Mouse (Mus musculus): ENCODE results near the gene Thtpa. TPM values are rescaled to one million over a fixed set of nuclear protein-coding genes. Genes with fewer than 3 reads are reported as not detected.

Thtpa gene
- polyA plus RNA-seq, 1 experiment from 2014 or later: 8.8 TPM

- no peak overlapping the region for H3K4me3 ChIP-seq (ENCODE audit: low read depth, low read length)
- H3K4me1 ChIP-seq (replicated peaks; ENCODE audit: control insufficient read depth, insufficient read depth, low read length): no peaks in the 10 kb centered on the region
- H3K9me3 ChIP-seq (ENCODE audit: control insufficient read depth): no peaks in the 10 kb centered on the region
- no peaks in the 10 kb centered on the region for H3K27me3 ChIP-seq (replicated peaks; ENCODE audit: control insufficient read depth, insufficient read depth, low read length)
- ATAC-seq: no peak
- TF ChIP-seq CTCF (IDR thresholded peaks at IDR 0.05; ENCODE audit: low read depth): no peak
- 87% methylated on average over 22 of the region's 22 CpGs for WGBS
- H3K27ac ChIP-seq (ENCODE audit: low read depth, low read length): no peak overlapping the region
- H3K36me3 ChIP-seq (ENCODE audit: control insufficient read depth, insufficient read depth): peaks cover 8% of the 10 kb centered on the region; the same call in 1 of the 2 replicates
- H3K4me2 ChIP-seq (replicated peaks; ENCODE audit: low read depth): no peak overlapping the region
- H3K9ac ChIP-seq (ENCODE audit: low read depth, low read length): no peak overlapping the region
Observed at GRCm38 (mm10) chr14:55063581-55064381, 30.8 kb upstream of the Thtpa start.

DNA sequence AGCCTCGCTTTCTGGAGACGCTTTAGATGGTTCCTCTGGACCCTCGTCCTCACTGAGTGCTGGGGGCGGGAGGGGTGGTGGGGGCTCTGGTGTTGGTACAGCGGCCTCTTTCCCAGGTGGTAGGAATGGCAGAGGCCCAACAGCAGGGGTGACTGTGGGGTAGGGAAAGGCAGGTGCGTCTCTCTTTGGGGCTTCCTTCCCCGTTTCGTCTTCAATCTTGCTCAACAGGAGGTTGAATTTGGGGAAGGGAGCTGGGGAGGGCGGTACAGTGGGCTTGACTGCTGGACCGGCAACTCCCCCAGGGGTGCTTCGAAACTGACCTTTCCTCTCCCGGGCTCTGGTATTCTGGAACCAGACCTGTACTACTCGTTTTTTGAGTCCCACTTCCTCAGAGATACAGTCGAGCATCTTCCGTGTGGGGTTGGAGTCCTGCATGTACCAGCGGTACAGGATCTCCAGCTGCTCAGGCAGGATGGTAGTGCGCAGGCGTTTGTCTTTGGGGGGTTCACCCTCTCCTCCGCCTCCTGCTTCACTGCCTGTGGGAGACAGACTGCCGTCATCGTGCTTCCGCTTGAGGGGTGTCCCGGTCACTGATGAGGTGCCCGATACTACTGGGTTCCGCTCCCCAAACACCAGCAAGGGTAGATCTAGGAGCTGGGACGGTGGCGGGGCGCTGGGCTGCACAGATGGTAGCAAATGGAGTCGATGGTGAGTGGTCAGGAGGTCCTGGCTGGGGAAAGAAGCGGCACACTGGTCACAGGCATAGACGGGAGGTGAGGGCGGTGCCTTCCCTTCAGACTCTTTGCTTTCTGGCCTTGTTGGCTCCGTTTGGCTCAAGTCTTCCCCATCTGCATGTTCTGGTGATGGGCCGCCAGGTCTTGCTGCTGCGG lies 29.9 kb upstream of the Thtpa start:
- H3K36me3 ChIP-seq (ENCODE audit: control insufficient read depth, insufficient read depth): peaks cover 8% of the 10 kb centered on the region; the same call in 1 of the 2 replicates
- H3K27me3 ChIP-seq (replicated peaks; ENCODE audit: control insufficient read depth, insufficient read depth, low read length): no peaks in the 10 kb centered on the region
- no peaks in the 10 kb centered on the region for H3K9me3 ChIP-seq (ENCODE audit: control insufficient read depth)
- no peak overlapping the region for H3K4me3 ChIP-seq (ENCODE audit: low read depth, low read length)
- ATAC-seq: no peak
- H3K27ac ChIP-seq (ENCODE audit: low read depth, low read length): no peak overlapping the region
- H3K4me1 ChIP-seq (replicated peaks; ENCODE audit: control insufficient read depth, insufficient read depth, low read length): no peaks in the 10 kb centered on the region
- H3K4me2 ChIP-seq (replicated peaks; ENCODE audit: low read depth): no peak overlapping the region
- WGBS: 78% methylated on average over 35 of the region's 35 CpGs
- H3K9ac ChIP-seq (ENCODE audit: low read depth, low read length): no peak overlapping the region
- no peak for TF ChIP-seq CTCF (IDR thresholded peaks at IDR 0.05; ENCODE audit: low read depth)

DNA sequence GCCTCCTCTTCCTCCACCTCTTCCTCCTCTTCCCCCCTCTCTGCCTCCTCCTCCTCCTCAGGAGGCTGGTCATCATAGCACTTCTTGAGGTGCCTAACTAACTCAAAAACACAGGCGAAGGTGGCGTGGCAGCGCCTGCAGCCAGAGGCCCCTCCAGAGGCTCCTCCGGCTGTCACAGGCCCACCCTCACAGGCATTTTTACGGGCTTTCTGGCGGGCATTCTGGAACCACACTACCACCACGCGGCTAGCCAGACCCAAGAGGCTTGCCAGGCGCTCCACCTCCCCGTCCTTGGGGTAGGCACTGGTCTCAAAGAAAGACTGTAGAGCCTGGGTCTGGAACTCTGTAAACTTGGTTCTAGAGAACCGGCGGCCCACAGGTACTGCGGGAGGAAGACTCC lies 29.2 kb upstream of the Thtpa start:
- 88% methylated on average over 13 of the region's 13 CpGs for WGBS

GRCm38 (mm10) chr14:55066042-55066441 lies 28.5 kb upstream of the Thtpa start:
- H3K27me3 ChIP-seq (replicated peaks; ENCODE audit: control insufficient read depth, insufficient read depth, low read length): no peaks in the 10 kb centered on the region
- H3K4me2 ChIP-seq (replicated peaks; ENCODE audit: low read depth): no peak overlapping the region
- H3K9me3 ChIP-seq (ENCODE audit: control insufficient read depth): no peaks in the 10 kb centered on the region
- no peak for ATAC-seq
- 89% methylated on average over 8 of the region's 8 CpGs for WGBS
- H3K9ac ChIP-seq (ENCODE audit: low read depth, low read length): no peak overlapping the region
- no peak overlapping the region for H3K4me3 ChIP-seq (ENCODE audit: low read depth, low read length)
- H3K36me3 ChIP-seq (ENCODE audit: control insufficient read depth, insufficient read depth): peaks cover 8% of the 10 kb centered on the region; the same call in 1 of the 2 replicates
- no peak for TF ChIP-seq CTCF (IDR thresholded peaks at IDR 0.05; ENCODE audit: low read depth)
- H3K27ac ChIP-seq (ENCODE audit: low read depth, low read length): no peak overlapping the region
- no peaks in the 10 kb centered on the region for H3K4me1 ChIP-seq (replicated peaks; ENCODE audit: control insufficient read depth, insufficient read depth, low read length)

More for the DNA sequence above, 29.2 kb upstream of the Thtpa start:
- TF ChIP-seq CTCF (IDR thresholded peaks at IDR 0.05; ENCODE audit: low read depth): no peak
- H3K27ac ChIP-seq (ENCODE audit: low read depth, low read length): no peak overlapping the region
- H3K4me2 ChIP-seq (replicated peaks; ENCODE audit: low read depth): no peak overlapping the region
- no peaks in the 10 kb centered on the region for H3K4me1 ChIP-seq (replicated peaks; ENCODE audit: control insufficient read depth, insufficient read depth, low read length)
- no peak overlapping the region for H3K9ac ChIP-seq (ENCODE audit: low read depth, low read length)
- H3K4me3 ChIP-seq (ENCODE audit: low read depth, low read length): no peak overlapping the region
- no peaks in the 10 kb centered on the region for H3K9me3 ChIP-seq (ENCODE audit: control insufficient read depth)
- H3K36me3 ChIP-seq (ENCODE audit: control insufficient read depth, insufficient read depth): peaks cover 8% of the 10 kb centered on the region; the same call in 1 of the 2 replicates
- ATAC-seq: no peak
- no peaks in the 10 kb centered on the region for H3K27me3 ChIP-seq (replicated peaks; ENCODE audit: control insufficient read depth, insufficient read depth, low read length)

- Histone ChIP-seq H3K36me3 (ENCODE audit: control insufficient read depth, insufficient read depth) (peaks cover under 1% of the 10 kb centered on the region; the same call in 1 of the 2 replicates), H3K9me3 (ENCODE audit: control insufficient read depth) (no peaks in the 10 kb centered on the region), H3K4me2 (replicated peaks; ENCODE audit: low read depth) (peak overlapping the region; percentile 27), H3K27me3 (replicated peaks; ENCODE audit: control insufficient read depth, insufficient read depth, low read length) (no peaks in the 10 kb centered on the region), H3K4me1 (replicated peaks; ENCODE audit: control insufficient read depth, insufficient read depth, low read length) (no peaks in the 10 kb centered on the region), H3K4me3 (ENCODE audit: low read depth, low read length) (no peak overlapping the region), H3K27ac (ENCODE audit: low read depth, low read length) (no peak overlapping the region), H3K9ac (ENCODE audit: low read depth, low read length) (no peak overlapping the region)
- WGBS: 26% methylated on average over 19 of the region's 19 CpGs
- ATAC-seq: no peak
- TF ChIP-seq CTCF (IDR thresholded peaks at IDR 0.05; ENCODE audit: low read depth): no peak
Observed at GRCm38 (mm10) chr14:55071756-55072155, 22.8 kb upstream of the Thtpa start.

DNA sequence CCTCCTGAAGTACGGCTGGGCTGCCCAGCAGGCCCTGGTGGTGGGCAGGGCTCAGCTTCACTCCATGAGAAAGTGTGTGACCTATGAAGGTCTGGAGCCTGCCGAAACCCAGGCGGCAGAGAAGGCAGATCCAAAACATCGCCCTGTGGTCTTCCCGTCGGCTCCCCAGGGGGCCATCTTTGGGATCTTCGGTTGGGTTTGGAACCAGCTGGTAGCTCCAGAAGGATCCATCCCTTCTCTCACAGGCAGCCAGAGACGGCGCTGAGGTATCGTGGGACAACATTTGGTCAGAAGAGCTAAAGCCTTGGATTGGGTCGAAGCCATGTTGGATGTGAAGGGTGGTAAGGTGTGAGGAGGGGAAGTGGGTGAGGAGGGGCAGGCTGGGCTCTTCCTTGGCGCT lies 20.2 kb upstream of the Thtpa start:
- TF ChIP-seq CTCF (IDR thresholded peaks at IDR 0.05; ENCODE audit: low read depth): no peak
- no peaks in the 10 kb centered on the region for H3K27me3 ChIP-seq (replicated peaks; ENCODE audit: control insufficient read depth, insufficient read depth, low read length)
- WGBS: 95% methylated on average over 12 of the region's 12 CpGs
- H3K4me2 ChIP-seq (replicated peaks; ENCODE audit: low read depth): no peak overlapping the region
- H3K36me3 ChIP-seq (ENCODE audit: control insufficient read depth, insufficient read depth): no peaks in the 10 kb centered on the region
- H3K4me1 ChIP-seq (replicated peaks; ENCODE audit: control insufficient read depth, insufficient read depth, low read length): no peaks in the 10 kb centered on the region
- H3K9ac ChIP-seq (ENCODE audit: low read depth, low read length): no peak overlapping the region
- no peak overlapping the region for H3K27ac ChIP-seq (ENCODE audit: low read depth, low read length)
- no peaks in the 10 kb centered on the region for H3K9me3 ChIP-seq (ENCODE audit: control insufficient read depth)
- no peak overlapping the region for H3K4me3 ChIP-seq (ENCODE audit: low read depth, low read length)
- no peak for ATAC-seq

Data from intestine, postnatal 0 days (tissue).